Mouse (Mus musculus): ENCODE results near the gene Bud31. TPM values are rescaled to one million over a fixed set of nuclear protein-coding genes. Genes with fewer than 3 reads are reported as not detected.
"Not testable (repeated sequence)": the region's sequence is repeated elsewhere in the genome, so short reads cannot be mapped to it uniquely, and the experiment has no call there.

Gene Bud31
- polyA plus RNA-seq (2012): 2.2 and 3.0 TPM in 2 replicates

- TF ChIP-seq TAL1 (IDR thresholded peaks at IDR 0.05; ENCODE audit: low read length) (no peak), GATA1 (IDR thresholded peaks at IDR 0.05; ENCODE audit: low read length) (no peak)
- Histone ChIP-seq H3K9me3 (ENCODE audit: control insufficient read depth, low read length) (no peaks in the 10 kb centered on the region), H3K27me3 (ENCODE audit: control insufficient read depth) (no peaks in the 10 kb centered on the region), H3K4me3 (replicated peaks) (peak within 1 kb of the TSS; percentile 99), H3K4me1 (ENCODE audit: control insufficient read depth) (peaks cover 62% of the 10 kb centered on the region), H3K36me3 (ENCODE audit: control insufficient read depth) (peaks cover 70% of the 10 kb centered on the region)
Observed at GRCm38 (mm10) chr5:145139571-145140519, at the start of gene Bud31, which contains the start of gene Pdap1. Bud31 (plus strand) TSS chr5:145140362. Pdap1 (minus strand) TSS chr5:145140238.

GRCm38 (mm10) chr5:145096195-145096594 is 44.0 kb upstream of the Bud31 start:
- no peak for TF ChIP-seq TAL1 (IDR thresholded peaks at IDR 0.05; ENCODE audit: low read length)
- peaks cover 94% of the 10 kb centered on the region for H3K36me3 ChIP-seq (ENCODE audit: control insufficient read depth)
- no peaks in the 10 kb centered on the region for H3K4me1 ChIP-seq (ENCODE audit: control insufficient read depth)
- no peaks in the 10 kb centered on the region for H3K27me3 ChIP-seq (ENCODE audit: control insufficient read depth)
- H3K4me3 ChIP-seq (replicated peaks): no peak overlapping the region
- H3K9me3 ChIP-seq (ENCODE audit: control insufficient read depth, low read length): no peaks in the 10 kb centered on the region

- TF ChIP-seq TAL1 (IDR thresholded peaks at IDR 0.05; ENCODE audit: low read length) (no peak), GATA1 (IDR thresholded peaks at IDR 0.05; ENCODE audit: low read length) (no peak)
- H3K36me3 ChIP-seq (ENCODE audit: control insufficient read depth): peaks cover 94% of the 10 kb centered on the region
- peaks cover 6% of the 10 kb centered on the region for H3K4me1 ChIP-seq (ENCODE audit: control insufficient read depth)
Observed at GRCm38 (mm10) chr5:145098340-145098821, 41.8 kb upstream of the Bud31 start.

GRCm38 (mm10) chr5:145100960-145101359 is 39.2 kb upstream of the Bud31 start:
- peaks cover 5% of the 10 kb centered on the region; the same call in 1 of the 2 replicates for H3K9me3 ChIP-seq (ENCODE audit: control insufficient read depth, low read length)
- peaks cover 96% of the 10 kb centered on the region for H3K36me3 ChIP-seq (ENCODE audit: control insufficient read depth)
- no peaks in the 10 kb centered on the region for H3K27me3 ChIP-seq (ENCODE audit: control insufficient read depth)
- TF ChIP-seq GATA1 (IDR thresholded peaks at IDR 0.05; ENCODE audit: low read length) (no peak), TAL1 (IDR thresholded peaks at IDR 0.05; ENCODE audit: low read length) (no peak)
- peaks cover 6% of the 10 kb centered on the region for H3K4me1 ChIP-seq (ENCODE audit: control insufficient read depth)
- no peak overlapping the region for H3K4me3 ChIP-seq (replicated peaks)

More at GRCm38 (mm10) chr5:145098340-145098821, 41.8 kb upstream of the Bud31 start:
- H3K9me3 ChIP-seq (ENCODE audit: control insufficient read depth, low read length): peaks cover 5% of the 10 kb centered on the region; the same call in 1 of the 2 replicates
- no peak overlapping the region for H3K4me3 ChIP-seq (replicated peaks)
- H3K27me3 ChIP-seq (ENCODE audit: control insufficient read depth): no peaks in the 10 kb centered on the region

- not testable (repeated sequence) for H3K27me3 ChIP-seq (ENCODE audit: control insufficient read depth); H3K4me1 ChIP-seq (ENCODE audit: control insufficient read depth); H3K4me3 ChIP-seq (replicated peaks); H3K9me3 ChIP-seq (ENCODE audit: control insufficient read depth, low read length)
- H3K36me3 ChIP-seq (ENCODE audit: control insufficient read depth): peaks cover 96% of the 10 kb centered on the region
Observed at GRCm38 (mm10) chr5:145101451-145101850, 38.7 kb upstream of the Bud31 start.

GRCm38 (mm10) chr5:145102706-145103105 is 37.5 kb upstream of the Bud31 start:
- peaks cover 96% of the 10 kb centered on the region for H3K36me3 ChIP-seq (ENCODE audit: control insufficient read depth)
- H3K4me3 ChIP-seq (replicated peaks): no peak overlapping the region
- H3K9me3 ChIP-seq (ENCODE audit: control insufficient read depth, low read length): peaks cover 5% of the 10 kb centered on the region; the same call in 1 of the 2 replicates
- peaks cover 6% of the 10 kb centered on the region for H3K4me1 ChIP-seq (ENCODE audit: control insufficient read depth)
- no peaks in the 10 kb centered on the region for H3K27me3 ChIP-seq (ENCODE audit: control insufficient read depth)
- TF ChIP-seq GATA1 (IDR thresholded peaks at IDR 0.05; ENCODE audit: low read length) (no peak), TAL1 (IDR thresholded peaks at IDR 0.05; ENCODE audit: low read length) (no peak)

GRCm38 (mm10) chr5:145104328-145104727 is 35.8 kb upstream of the Bud31 start:
- H3K27me3 ChIP-seq (ENCODE audit: control insufficient read depth): no peaks in the 10 kb centered on the region
- peaks cover 11% of the 10 kb centered on the region for H3K4me1 ChIP-seq (ENCODE audit: control insufficient read depth)
- H3K36me3 ChIP-seq (ENCODE audit: control insufficient read depth): peaks cover 96% of the 10 kb centered on the region
- no peak for TF ChIP-seq TAL1 (IDR thresholded peaks at IDR 0.05; ENCODE audit: low read length)
- TF ChIP-seq GATA1 (IDR thresholded peaks at IDR 0.05; ENCODE audit: low read length): no peak
- peaks cover 5% of the 10 kb centered on the region; the same call in 1 of the 2 replicates for H3K9me3 ChIP-seq (ENCODE audit: control insufficient read depth, low read length)
- no peak overlapping the region for H3K4me3 ChIP-seq (replicated peaks)

- peaks cover 96% of the 10 kb centered on the region for H3K36me3 ChIP-seq (ENCODE audit: control insufficient read depth)
- no peaks in the 10 kb centered on the region for H3K27me3 ChIP-seq (ENCODE audit: control insufficient read depth)
- TF ChIP-seq TAL1 (IDR thresholded peaks at IDR 0.05; ENCODE audit: low read length): no peak
- no peak for TF ChIP-seq GATA1 (IDR thresholded peaks at IDR 0.05; ENCODE audit: low read length)
- H3K4me3 ChIP-seq (replicated peaks): no peak overlapping the region
- H3K4me1 ChIP-seq (ENCODE audit: control insufficient read depth): peaks cover 24% of the 10 kb centered on the region
- H3K9me3 ChIP-seq (ENCODE audit: control insufficient read depth, low read length): peaks cover 5% of the 10 kb centered on the region; the same call in 1 of the 2 replicates
Observed at GRCm38 (mm10) chr5:145105694-145106275, 34.4 kb upstream of the Bud31 start.

- TF ChIP-seq TAL1 (IDR thresholded peaks at IDR 0.05; ENCODE audit: low read length): no peak
- TF ChIP-seq GATA1 (IDR thresholded peaks at IDR 0.05; ENCODE audit: low read length): no peak
- H3K9me3 ChIP-seq (ENCODE audit: control insufficient read depth, low read length): no peaks in the 10 kb centered on the region
- H3K36me3 ChIP-seq (ENCODE audit: control insufficient read depth): peaks cover 53% of the 10 kb centered on the region
- peaks cover 18% of the 10 kb centered on the region for H3K27me3 ChIP-seq (ENCODE audit: control insufficient read depth)
- no peak overlapping the region for H3K4me3 ChIP-seq (replicated peaks)
- H3K4me1 ChIP-seq (ENCODE audit: control insufficient read depth): peaks cover 33% of the 10 kb centered on the region
Observed at GRCm38 (mm10) chr5:145110401-145110800, 29.8 kb upstream of the Bud31 start.
